Mouse (Mus musculus) layer of hippocampus, adult 9-10 months (tissue): ENCODE data around the gene H2-M10.5.
A peak's percentile ranks its signal among the peaks of the same experiment; 100 is the strongest.
"Not testable (repeated sequence)": the region's sequence is repeated elsewhere in the genome, so short reads cannot be mapped to it uniquely, and the experiment has no call there.

Experiments
- DNase-seq: peaks from one replicate; pipeline ENCODE4 v3.0.0; 2022; ENCODE audit warnings: low spot score

The H2-M10.5 gene

DNA sequence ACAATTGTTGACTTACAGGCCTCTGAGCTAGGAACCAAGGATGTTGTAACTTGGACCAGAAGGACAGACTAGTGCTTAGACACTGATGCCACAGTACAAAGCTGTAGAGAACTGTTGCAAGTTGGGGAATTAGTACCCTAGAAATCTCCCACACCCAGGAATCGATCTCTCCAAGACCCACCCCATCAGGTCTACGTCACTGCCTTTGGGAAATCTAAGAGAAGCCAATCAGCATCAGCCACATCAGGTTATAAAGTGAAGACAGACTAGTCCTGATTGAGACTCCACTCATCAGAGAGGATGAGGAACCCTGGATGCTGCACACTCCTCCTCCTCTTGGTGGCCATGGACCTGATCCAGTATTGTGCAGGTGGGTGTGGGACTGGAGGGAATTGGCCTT lies at the start of gene H2-M10.5:
TSS of gene H2-M10.5 (plus strand) at position 301 of the 400 bp plus-strand sequence.
- DNase-seq, result not testable (repeated sequence)

DNA sequence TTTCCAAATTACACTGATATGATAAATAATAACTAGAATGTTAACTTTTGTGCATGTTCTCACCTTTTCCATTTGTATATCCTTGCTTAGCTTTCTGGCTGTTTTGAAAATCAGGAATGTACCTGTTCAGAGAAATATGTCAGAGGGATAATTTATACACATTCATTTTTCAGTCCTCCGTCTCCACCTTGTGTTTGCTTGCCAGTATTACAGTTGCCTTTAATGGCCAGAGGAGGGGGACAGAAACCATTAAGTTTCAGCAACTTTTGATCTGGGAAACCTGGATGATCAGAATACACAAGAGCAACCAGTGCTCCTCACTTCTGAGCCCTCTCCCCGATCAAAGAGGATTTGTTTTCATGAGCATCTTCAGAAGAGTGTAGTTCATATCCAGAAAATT lies 46.7 kb upstream of the H2-M10.5 start:
- DNase-seq, result peak; percentile 11

- DNase-seq, result no peak
Measured at GRCm38 (mm10) chr17:36763816-36764215, 8.9 kb upstream of the H2-M10.5 start.

DNA sequence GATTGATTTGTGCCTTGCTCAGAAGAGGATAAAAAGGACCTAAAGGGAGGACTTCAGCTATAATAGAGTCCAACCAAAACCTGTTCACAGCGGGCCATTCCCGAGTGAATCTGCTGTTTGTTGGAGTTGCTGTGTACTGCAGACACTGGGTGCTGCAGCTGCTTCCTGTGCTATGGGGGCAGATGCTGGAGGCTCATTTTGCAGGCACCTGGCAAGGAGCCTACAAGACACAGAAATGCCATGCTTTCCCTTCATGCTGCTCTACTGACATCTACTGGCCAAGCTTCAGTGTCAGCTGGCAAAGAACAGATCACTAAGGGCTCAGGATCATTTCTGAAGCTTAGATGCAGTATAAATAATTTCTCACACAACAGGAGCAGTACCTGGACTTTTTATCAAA lies 8.5 kb upstream of the H2-M10.5 start:
- peak; percentile 17 for DNase-seq

DNA sequence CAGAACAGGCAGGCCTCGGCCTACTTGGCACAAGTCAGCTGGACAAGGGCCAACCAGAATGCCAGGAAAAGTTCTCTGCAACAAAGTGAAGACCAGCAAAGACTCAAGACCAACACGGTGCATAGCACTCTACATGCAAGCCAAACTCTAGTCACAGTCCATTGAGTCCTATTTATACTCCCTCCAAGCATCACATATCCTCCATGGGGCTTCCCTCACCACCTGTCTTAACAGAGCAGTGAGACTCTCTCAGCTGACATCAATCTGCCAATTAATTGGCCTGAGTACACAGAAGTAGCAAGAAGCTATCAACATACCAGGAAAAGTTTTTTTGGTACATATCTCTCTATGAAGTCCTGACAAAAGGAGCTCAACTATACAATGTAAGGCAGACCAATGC lies 7.3 kb upstream of the H2-M10.5 start:
- DNase-seq, result not testable (repeated sequence)

- DNase-seq, result no peak
Measured at GRCm38 (mm10) chr17:36781533-36781932, 8.8 kb downstream of the H2-M10.5 start.

DNA sequence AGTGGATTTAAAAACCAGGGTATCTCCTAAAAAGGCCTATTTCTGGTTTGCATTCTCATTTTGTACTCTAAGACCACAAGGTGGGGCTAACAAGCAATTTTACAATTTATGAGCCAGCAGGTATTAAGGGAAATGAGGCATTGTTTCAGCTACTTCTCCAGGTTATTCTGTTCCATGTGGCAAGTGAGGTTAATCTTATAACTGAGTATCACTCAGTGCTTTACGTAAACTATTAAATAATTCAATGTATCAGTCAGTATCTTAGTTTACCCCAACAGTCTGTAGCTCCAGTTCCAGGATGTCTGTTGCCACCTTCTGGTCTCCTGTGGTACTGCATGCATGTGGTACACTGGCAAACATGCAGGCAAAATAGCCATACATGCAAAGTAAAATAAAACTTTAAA lies 13.8 kb downstream of the H2-M10.5 start:
- peak; percentile 42 for DNase-seq

GRCm38 (mm10) chr17:36788351-36788750 lies 15.6 kb downstream of the H2-M10.5 start:
- DNase-seq, result no peak

GRCm38 (mm10) chr17:36788801-36789200 lies 16.1 kb downstream of the H2-M10.5 start:
- DNase-seq, result peak; percentile 75

- no peak for DNase-seq
Measured at GRCm38 (mm10) chr17:36799493-36799892, 26.8 kb downstream of the H2-M10.5 start.

- DNase-seq, result not testable (repeated sequence)
Measured at GRCm38 (mm10) chr17:36799921-36800462, 27.3 kb downstream of the H2-M10.5 start.

DNA sequence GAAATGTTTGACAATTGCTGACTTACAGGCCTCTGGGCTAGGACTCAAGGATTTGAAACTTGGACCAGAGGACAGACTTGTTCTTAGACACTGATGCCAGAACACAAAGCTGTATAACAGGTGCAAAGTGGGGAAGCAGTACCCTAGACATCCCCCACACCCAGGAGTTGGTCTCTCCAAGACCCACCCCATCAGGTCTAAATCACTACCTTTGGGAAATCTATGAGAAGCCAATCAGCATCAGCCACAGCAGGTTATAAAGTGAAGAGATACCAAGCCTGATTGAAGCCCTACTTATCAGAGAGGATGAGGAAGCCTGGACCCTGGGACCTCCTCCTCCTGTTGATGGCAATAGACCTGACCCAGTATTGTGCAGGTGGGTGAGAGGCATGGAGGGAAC lies 39.2 kb downstream of the H2-M10.5 start, which contains the start of gene H2-M10.6:
TSS of gene H2-M10.6 (plus strand) at position 301 of the 400 bp plus-strand sequence.
- DNase-seq, result no peak

- DNase-seq, result peak; percentile 37
Measured at GRCm38 (mm10) chr17:36824005-36824404, 51.3 kb downstream of the H2-M10.5 start.

DNA sequence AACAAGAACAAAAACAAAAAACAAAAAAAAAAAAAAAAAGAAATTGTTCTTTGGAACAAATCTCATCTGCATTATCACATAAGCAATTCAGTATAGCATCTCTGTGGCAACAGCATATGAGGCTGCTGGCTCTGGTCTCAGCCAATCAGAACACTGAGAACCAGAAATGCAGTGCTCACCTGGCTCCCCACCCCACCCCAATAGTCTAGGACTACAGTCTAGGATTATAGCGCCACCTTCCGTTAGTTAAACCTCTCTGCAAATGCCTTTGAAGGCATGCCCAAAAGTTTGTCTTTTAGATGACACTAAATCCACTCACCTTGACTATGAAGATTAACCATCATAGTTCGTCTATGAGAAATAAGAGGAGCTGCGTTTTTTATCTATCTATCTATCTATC lies 52.8 kb downstream of the H2-M10.5 start:
- no peak for DNase-seq
